Mouse (Mus musculus): ENCODE data around the gene Ugt1a10.

DNA sequence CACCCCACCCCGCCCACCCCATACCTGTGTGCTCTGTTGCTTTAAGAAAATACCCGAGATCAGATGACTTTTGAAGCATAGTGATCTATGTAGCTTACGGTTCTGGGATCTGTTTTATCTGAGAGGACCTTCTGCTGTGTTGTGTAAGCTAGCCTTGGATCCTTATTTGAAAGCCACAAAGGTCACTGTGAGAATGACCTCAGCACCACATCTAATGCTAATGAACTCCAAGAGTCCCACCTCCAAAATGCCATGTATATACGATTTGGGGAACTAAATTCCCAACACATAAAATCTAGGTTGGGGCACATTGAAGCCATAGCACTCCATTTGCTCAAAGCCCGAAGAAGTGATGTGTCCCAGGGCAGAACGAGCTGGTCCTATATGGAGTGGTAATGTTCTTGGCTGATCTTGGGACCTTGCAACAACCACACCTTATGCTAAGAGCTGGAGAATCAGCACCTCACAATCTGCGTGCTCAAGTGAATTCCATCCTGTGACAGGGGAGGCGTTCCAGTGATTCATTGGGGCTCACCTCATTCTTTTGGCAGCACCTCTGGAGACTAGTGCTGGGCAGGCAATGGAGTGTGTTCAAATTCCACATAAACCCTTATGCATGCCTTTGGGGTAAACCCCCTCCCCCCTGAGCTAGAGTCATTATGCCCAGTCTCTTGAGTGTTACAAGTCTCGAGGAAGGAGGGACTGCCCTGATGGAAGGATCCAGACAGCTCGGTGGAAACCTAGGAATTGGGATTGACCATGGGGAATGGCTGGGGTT is 201.9 kb downstream of the Ugt1a10 start:
- TF ChIP-seq CTCF (IDR thresholded peaks at IDR 0.05; ENCODE audit: borderline replicate concordance, extremely low read depth, insufficient read depth, insufficient read length) = no peak
- TF ChIP-seq POLR2A (IDR thresholded peaks at IDR 0.05; ENCODE audit: borderline replicate concordance, extremely low read depth, insufficient read depth, insufficient read length, poor library complexity, severe bottlenecking) = no peak

Measured in brain, embryonic 14.5 days (tissue).